Mouse (Mus musculus) thymus, adult 2 months (tissue): ENCODE data around the gene Rnf34.

ENCODE experiments used
- CTCF ChIP-seq: fragments of 200-500 bp; IDR thresholded peaks from 2 replicates; pipeline ENCODE4 v1.5.1; 2012; ENCODE audit warnings: mild to moderate bottlenecking, control low read depth, low read length, moderate library complexity, borderline replicate concordance; ENCODE audit not compliant: control insufficient read depth, poor library complexity, insufficient read depth; ENCODE audit errors: extremely low read depth
- POLR2A ChIP-seq: fragments of 200-500 bp; IDR thresholded peaks from 2 replicates; pipeline ENCODE4 v1.6.1; 2012; ENCODE audit warnings: mild to moderate bottlenecking, low read length, control low read depth, moderate library complexity; ENCODE audit not compliant: control insufficient read depth, poor library complexity, insufficient read depth; ENCODE audit errors: extremely low read depth

- no peak for TF ChIP-seq CTCF
- TF ChIP-seq POLR2A: no peak
Measured at GRCm38 (mm10) chr5:122898153-122898552, 48.3 kb downstream of the Rnf34 start.
